Mouse (Mus musculus) MEL-GATA-1-ER (cell line): Measurements from ENCODE around the gene Hhatl.

Source experiments
- DNase-seq: peaks from one replicate; pipeline ENCODE4 v3.0.0-alpha.2; 2012; ENCODE audit warnings: low read depth; ENCODE audit errors: extremely low read depth

The Hhatl gene

DNA sequence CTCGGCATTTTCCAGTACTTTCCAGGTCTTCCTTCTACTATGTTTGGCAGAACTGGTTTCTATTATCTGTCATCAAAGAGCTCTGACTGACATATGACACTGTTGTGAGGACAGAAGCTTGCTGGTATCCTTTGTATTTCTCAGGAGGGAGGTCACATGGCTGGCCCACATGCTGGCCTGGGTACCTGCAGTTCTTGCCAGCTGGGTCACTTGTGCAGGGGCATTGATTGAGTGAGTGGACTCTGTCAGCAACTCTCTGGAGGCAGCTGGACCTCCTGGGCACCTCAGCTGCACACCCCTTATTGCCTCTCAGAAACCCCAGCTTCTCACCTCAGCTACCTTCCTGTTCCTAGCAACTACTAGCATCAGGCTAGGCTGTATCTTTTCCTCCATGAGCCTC is 15.2 kb upstream of the Hhatl start:
- no peak for DNase-seq

DNA sequence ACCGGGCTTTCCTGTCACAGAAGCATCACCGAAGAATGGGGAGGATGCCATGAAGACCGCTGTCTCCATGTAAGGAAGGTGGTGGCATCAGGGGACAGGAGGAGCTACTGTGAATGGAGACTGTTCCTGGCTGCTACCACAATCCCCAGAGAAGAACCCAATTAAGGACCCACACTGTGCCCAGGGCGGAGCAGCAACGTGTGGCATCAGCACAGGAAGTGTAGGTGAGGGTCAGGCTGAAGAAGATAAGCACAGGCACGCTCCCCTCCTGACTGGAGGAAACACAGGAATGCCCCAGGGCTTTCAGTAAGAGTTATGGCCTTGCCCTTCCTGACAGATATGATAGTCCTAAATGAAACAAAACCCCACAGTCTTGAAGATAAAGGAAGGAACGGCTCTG is 10.4 kb upstream of the Hhatl start:
- DNase-seq = no peak

DNA sequence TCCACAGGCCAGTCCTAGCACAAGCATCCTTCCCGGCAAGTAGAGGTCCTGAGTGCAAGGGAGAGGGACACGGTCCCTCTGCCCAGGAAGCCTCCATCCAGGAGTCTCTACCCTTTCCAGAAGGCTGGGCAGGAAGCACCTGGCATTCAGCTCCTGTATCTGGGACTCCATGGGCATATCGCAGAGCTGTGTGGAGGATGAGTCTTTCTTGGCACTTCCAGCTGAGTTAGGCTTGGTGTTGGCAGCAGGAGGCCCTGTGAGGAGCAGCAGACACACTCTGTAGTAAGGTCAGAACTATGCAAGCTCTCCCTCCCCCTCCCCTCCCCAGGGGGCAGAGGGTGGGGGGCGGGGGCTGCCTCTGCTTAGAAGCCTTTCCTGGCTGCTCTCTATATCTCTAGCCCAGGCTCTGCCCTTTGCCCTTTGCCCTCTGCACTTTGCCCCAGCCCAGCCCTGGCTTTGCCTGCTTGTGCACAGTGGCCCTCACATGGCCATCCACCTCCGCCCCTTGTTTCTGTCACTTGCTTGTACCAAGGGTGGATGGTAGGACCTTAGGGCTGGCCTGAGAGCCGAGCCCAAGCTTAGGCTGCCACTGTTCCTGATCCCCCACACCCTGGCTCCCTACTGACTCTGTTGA is 6.7 kb upstream of the Hhatl start:
- DNase-seq = no peak

DNA sequence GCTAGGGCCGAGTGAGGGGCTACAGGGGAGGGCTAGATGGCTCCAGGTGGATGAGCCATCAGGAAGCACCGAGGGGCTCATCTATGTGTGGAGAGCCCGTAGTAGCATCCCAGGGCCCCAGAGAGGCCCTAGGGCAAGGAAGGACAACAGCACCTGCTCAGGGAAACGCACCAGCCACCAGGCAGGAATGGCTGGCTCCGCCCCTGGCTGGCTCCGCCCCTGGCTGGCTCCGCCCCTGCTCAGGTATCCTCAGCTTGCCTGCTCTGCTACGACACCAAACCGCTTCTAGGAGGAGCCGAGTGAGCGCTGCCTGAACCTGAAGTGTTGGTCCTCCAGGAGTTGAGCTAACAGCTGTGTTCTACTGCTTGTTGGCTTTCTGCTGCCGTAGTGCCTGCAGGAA is 5.4 kb upstream of the Hhatl start:
- no peak for DNase-seq

DNA sequence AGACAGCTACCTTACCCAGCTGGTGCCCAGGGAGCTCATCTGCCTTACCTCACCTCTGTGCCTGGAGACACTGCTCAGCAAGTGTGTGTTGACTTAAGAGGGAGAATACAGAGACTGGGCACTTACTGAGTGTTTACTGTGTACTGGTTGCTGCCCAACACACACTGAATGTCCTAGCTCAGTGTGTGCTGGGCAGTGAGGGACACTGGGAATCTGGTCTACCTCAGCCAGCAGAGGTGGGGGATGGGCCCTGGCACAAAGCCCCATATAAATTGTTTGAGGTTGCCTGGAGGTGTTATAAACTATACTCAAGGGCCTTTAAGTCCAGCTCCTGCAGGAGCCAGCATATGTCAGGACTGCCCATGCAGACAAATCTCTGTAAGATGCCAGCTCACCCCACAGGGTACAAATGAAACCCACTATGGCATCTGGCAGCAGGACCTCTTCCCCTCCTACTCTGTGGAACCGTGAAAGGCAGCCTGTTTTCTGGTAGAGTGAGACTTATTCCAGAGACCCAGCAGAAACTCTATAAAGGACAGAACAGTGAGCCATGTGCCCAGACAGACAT is 2.7 kb upstream of the Hhatl start:
- DNase-seq = no peak

DNA sequence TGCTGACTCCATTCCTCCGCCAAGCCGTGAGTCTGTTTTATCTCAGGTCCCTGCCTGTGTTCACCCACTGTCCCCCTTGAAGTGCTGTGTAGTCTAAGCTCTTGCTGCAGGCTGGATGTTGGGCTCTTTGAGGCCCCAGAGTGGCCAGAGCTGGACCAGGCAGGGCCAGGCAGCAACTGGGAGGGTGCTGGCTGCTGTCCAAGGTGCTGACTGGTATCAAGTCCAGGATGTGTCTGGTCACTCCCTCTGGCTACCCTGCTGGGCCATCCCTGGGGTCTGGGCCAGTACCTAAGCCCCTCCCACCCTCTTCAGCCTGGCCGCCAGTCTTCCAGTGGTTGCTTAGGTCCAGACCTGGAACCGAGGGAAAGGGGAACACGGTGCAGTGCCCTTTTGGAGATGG is 1.1 kb downstream of the Hhatl start:
- DNase-seq = no peak

DNA sequence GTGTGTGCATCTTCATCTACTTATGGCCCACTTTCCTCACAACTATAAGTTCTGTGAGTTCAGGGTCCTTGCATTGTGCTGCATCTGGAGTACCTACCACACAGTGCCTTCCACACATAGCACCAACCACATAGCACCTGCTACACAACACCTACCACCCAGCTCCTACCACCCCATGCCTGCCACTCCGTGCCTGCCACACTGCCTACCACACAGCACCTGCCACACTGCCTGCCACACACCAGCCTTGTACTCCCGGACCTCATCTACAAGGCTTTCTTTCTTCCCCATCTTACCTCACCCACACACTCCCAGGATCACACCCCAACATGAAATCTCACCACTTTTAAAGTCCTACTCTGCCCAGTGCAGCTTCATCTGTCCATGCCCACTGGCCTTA is 5.9 kb downstream of the Hhatl start:
- no peak for DNase-seq

DNA sequence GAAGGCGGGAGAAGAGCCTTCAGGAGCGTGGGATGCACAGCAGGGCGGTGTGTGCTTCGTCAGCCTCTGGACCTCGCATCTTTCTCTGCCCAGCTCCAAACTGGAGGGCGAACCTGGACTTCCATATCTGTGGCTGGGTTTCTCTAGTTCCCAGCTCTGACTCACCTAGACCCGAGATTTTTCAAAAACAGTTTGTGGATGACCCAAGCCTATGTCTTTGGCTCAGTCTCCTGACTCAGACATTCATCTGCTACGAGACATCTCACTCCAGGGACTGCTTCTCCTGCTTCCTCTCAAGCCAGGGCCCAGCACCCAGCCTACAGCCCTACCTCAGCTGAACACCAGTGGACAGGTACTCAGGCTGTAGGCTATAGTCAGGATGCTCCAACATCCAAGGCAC is 7.0 kb downstream of the Hhatl start:
- no peak for DNase-seq

DNA sequence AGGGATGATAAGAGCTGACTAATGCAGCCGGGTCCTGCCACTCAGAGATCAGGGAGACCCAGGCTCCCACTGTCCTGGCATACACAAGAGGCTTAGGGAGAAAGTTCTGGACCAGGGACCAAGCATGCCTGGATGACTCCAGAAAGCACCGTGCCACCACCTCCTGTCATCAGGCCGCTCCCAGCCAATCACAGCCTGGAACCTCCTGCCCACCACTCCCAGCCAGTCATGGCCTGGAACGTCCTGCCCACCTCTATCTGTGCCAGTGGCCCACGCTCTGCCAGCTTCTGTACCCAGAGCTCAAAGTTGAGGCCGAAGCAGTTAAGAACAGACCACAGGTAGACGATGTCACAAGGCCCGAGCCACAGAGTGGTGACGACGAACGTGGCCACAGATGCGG is 7.5 kb downstream of the Hhatl start:
- no peak for DNase-seq

DNA sequence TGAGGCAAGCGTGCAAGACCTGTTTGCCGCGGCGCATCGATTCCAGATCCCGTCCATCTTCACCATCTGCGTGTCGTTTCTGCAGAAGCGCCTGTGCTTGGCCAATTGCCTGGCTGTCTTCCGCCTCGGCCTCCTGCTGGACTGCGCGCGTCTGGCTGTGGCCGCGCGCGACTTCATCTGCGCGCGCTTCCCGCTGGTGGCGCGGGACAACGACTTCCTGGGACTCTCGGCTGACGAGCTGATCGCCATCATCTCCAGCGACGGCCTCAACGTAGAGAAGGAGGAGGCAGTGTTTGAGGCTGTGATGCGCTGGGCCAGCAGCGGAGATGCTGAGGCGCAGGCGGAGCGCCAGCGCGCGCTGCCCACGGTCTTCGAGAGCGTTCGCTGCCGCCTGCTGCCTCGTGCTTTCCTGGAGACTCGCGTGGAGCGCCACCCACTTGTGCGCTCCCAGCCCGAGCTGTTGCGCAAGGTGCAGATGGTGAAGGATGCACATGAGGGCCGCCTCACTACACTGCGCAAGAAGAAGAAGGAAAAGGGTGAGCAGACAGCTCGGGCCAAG is 14.2 kb downstream of the Hhatl start:
- DNase-seq = no peak

DNA sequence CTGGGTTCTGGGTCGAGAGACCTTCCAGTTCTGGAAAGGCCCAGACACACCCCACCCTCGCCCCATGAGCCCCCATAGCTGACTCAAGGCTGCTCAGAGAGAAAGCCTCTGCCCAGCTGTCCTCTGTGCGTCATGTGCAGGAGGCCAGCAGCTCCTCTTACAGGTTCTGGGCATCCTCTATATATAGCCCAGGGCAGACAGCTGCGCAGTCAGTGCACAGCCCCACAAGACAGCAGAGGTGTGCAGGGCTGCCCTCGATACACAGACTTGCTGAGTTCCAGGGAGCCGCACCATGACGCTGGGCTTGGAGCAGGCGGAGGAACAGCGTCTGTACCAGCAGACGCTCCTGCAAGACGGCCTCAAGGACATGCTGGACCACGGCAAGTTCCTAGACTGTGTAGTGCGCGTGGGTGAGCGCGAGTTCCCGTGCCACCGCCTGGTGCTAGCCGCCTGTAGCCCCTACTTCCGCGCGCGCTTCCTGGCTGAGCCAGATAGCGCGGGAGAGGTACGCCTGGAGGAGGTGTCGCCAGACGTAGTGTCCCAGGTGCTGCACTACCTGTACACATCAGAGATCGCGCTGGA is 14.7 kb downstream of the Hhatl start, which contains the start of gene Klhl40:
TSS of gene Klhl40 (plus strand) at position 124 of the 582 bp plus-strand sequence.
- DNase-seq = no peak

DNA sequence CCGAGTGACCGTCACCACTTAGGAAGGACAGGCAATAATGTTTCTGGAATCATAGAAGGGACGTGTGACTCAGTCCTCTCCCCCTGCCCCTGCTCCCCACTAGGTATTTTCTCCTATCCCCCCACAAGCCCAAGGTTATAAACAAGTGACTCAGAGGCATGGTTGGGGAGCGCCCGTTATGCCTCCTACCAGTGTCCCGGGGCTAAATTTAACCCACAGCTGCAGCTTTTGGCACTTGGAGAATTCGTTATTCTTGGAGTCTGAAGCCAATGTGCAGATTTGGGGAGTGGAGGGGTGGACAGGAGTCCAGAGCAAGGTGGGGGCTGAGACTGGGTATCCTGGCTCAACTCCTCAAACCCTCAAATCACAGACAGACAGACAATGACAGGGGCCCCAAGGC is 15.8 kb downstream of the Hhatl start:
- DNase-seq = no peak

DNA sequence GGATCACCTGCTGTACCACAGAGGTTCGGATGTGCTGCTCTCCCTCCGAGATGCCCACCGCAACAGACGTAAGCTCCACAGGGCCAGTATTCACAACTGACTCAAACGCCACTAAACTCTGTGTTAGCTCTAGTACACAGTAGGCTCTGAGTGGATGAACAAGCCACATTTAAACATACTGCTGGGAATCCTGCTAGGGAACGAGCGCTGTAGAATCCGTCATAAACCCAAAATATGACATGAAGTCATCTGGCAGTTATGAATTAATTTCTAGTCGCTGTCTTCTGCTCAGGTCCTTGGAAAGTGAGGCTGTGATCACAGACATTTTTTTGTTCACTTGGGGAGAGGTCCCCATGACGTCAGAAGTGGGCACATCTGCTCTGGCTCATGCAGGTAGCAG is 16.4 kb downstream of the Hhatl start:
- no peak for DNase-seq

DNA sequence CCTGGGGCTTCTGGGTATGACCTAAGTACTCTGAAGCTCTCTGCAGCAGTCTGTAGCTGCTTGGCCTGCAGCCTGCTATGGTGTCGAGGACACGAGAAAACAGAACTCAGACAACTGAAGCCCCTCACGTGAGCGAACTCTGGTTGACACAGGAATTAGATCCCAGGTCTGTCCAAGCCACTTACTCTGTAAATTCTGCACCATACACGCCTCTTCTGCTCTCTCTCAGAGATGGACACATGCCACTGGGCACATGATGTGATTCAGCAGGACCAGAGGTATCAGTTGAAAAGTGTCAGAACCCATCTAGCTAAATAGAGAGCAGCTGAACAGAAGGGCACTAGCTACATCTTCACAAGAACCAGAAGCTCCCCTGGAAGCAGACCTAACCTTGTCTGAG is 19.9 kb downstream of the Hhatl start:
- no peak for DNase-seq

DNA sequence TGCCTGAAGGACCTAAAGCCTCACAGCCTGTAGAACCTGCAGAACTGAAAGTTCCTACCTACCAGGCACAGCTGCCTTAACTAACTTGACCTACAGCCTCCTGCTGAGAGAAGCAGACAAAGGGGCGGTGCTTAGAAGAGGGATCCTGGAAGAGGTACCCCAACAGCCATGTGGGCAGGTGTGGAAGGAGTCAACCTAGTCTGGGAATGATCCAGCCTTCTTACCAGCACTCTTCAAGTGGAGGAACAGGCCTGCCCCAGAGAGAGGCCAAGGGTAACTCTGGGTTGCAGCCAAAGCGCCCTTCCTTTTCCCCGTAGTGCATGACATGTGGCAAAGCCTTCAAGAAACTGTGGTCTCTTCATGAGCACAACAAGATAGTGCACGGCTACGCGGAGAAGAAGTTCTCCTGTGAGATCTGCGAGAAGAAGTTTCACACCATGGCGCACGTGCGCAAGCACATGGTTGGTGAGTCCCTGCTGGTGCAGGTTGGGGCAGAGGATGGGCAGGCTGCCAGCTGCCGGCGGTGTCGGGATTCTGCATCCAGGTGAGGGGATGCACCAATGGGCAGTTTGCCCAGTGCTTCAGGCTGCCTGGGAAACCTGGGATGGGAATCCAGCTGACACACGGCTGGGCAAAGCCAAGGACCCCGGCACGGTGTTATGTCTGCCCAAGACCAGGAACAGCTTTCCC is 27.0 kb downstream of the Hhatl start:
- no peak for DNase-seq

DNA sequence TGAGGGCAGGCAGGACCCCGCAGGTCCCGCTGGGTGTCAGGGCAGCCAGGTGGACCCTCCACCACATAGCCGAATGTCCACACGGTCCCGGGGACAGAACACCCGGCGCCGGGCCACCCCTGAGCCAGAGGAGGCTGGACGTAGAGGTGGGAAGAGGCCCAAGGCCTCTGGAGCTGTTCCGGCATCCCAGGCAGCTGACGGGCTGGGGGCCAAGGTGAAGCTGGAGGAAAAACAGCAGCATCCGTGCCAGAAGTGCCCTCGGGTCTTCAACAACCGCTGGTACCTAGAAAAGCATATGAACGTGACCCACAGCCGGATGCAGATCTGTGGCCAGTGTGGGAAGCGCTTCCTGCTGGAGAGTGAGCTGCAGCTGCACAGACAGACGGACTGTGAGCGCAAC is 28.6 kb downstream of the Hhatl start:
- no peak for DNase-seq

DNA sequence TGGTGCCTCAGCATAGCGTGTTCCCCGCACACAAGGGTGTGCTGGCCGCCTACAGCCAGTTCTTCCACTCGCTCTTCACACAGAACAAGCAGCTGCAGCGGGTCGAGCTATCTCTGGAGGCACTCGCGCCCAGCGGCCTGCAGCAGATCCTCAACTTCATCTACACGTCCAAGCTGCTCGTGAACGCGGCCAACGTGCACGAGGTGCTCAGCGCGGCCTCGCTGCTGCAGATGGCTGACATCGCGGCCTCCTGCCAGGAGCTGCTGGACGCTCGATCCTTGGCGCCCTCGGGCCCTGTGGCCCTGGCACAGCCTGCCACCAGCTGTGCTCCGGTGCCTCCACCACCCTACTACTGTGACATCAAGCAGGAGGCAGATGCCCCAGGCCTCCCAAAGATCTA is 29.5 kb downstream of the Hhatl start:
- DNase-seq = no peak

DNA sequence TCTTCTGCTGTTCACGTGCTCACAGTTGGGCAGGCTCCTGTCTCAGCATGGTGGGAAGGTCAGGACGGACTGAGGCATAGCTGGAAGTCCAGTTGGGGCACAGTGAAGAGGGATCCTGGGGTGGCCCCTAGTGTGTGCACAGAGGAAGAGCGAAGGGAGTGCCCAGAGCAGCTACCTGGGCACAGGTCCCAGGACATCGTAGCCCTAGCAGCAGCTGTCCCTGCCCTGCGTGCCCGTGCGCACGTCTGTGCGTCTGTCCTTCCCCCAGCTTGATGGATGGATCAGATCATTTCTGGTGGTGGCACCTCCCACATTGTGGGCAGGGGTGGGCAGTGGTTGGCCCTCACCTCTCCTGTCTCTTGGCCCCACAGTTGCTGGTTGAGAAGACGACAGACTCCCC is 30.1 kb downstream of the Hhatl start:
- no peak for DNase-seq

DNA sequence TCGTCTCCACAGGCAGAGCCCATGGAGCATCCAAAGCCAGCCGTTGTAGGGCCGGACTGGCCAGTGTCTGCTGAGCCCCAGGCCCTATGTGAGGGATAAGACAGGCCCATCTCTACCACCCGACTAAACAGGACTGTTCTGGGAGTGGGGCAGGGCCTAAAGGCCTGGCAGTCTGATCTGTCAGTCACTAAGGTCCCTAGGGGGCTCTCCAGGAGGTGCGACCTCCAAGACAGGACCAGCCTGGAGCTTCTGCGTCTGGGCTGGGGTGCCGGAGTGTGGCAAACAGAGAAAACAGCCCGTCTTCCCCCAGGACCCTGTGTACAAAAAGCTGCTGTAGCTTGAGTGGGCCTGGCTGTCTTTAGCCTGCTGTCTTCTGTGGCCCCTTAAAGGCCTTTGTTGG is 30.5 kb downstream of the Hhatl start:
- DNase-seq = no peak

DNA sequence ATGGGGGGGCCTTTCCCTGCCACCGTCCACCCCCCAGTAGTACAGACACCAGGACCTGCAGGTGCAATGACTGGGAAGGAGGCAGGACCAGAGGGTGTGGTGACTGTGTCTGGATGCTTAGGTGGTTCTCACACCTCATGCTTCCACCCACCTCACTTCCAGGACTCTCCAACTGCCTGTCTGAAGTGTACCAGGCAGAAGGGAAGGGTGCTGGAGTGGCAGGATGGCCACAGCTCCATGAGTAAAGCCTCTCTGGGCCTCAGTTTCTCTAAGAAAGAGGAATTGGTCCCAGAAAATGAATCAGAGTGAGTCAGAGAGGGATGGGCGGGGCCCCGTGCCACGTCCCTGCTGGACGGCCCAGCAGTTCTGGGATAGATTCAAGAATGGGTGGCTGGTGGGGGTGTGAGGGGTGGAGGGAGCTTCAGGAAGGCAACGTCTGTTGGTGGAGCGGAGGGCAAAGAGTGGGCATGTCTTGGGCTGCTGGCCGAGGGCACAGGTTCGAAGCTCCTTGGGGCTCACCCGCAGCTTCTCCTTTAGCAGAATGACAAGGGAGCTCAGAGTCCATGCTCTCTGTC is 31.1 kb downstream of the Hhatl start:
- no peak for DNase-seq

DNA sequence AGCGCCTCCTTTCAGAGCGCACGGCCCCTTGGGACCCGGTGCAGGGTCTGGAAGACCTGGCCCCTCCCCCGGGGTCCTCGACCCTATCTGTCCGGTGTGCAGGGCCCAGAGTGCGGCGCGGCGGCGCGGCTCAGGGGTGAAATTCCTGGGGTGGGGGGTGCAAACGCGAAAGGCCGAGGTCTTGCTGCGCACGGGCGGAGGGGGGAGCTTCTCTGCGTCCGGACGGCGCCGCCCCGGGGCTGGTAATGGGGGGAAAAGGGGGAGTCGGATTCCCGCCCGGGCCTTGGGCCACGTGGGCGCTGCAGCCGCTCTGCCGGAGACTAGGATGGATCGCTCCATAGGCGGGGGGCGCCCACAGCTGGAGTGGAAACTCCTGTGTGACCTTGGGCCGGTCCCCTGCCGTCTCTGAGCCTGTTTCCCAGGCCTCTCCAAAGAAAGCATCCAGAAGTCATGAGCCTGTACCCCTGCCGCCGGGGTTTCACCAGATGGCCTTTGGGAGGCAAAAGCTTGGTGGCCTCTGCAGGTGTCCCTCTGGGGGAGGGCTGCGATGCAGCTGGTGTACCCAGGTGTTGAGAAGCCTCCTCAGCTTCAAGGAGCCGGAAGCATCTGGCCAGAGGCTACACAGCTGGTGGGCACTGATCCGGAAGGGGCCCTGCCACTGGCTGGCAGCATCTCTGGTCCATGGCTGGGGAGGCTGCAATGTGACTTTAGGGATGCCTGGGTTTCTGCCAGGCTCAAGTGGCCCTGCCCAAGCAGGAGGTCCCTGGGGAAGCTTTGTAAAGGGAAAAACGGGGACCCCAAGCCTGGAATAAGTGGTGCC is 31.8 kb downstream of the Hhatl start:
- no peak for DNase-seq
